ENCODE assay signal across 19 mouse cellular contexts in genomic region chr5:38863029-38863428, GRCm38 (mm10). TPM values are rescaled to one million over a fixed set of nuclear protein-coding genes. Genes with fewer than 3 reads are reported as not detected.
"Had no signal": no experiment of that assay in that cellular context is flagged by ENCODE, and none has a peak within 500 bp of the region (broad histone marks: within the 10 kb centered on the region; RNA-seq: fewer than 3 reads in every experiment).

No protein-coding gene starts in this region.

- H3K4me1 ChIP-seq: lung, embryonic 15.5 days; midbrain, embryonic 15.5 days; neural tube, embryonic 12.5 days; stomach, embryonic 15.5 days had no signal

- H3K4me3 ChIP-seq: lung, embryonic 15.5 days; megakaryocyte, embryonic 14.5 days; midbrain, embryonic 13.5 days; midbrain, embryonic 15.5 days; neural tube, embryonic 12.5 days; stomach, embryonic 15.5 days had no signal

- DNase-seq: liver, postnatal 0 days; lung, adult 2 months; lung, postnatal 14 days; lung, postnatal 36 days; right cerebral cortex, postnatal 14 days; thymus, adult 2 months; thymus, postnatal 25 days; thymus, postnatal 4 days had no signal

- H3K27ac ChIP-seq: lung, embryonic 15.5 days; macrophage; midbrain, embryonic 13.5 days; midbrain, embryonic 15.5 days; neural tube, embryonic 12.5 days; stomach, embryonic 15.5 days; stomach, postnatal 0 days had no signal

RNA-seq across cellular contexts. Expression of gene Clnk, which starts 13.6 kb away (rescaled TPM):
- total RNA-seq: midbrain, postnatal 0 days; neutrophil, adult 5-6 weeks had no signal
- polyA plus RNA-seq: lung, postnatal 0 days; macrophage; neural tube, embryonic 12.5 days had no signal
